33 mouse cellular contexts compared by ENCODE assay signal in genomic region chr3:96992526-96992925, GRCm38 (mm10).
"Had no signal": no experiment of that assay in that cellular context is flagged by ENCODE, and none has a peak within 500 bp of the region (broad histone marks: within the 10 kb centered on the region; RNA-seq: fewer than 3 reads in every experiment).

No protein-coding gene starts in this region.

- H3K4me1 ChIP-seq: hindbrain, embryonic 13.5 days; hindbrain, embryonic 15.5 days; intestine, embryonic 15.5 days; kidney, embryonic 15.5 days had no signal

- DNase-seq: heart, postnatal 10 days; heart, postnatal 14 days; heart, postnatal 36 days; heart, postnatal 4 days; kidney, adult 11 months; kidney, adult 18-20 months; kidney, adult 2 months; kidney, adult 8-10 months; kidney, adult 9 months; kidney, postnatal 10 days; kidney, postnatal 14 days; kidney, postnatal 36 days; kidney, postnatal 4 days; layer of hippocampus, adult 9-11 months; layer of hippocampus, postnatal 36 days had no signal

- H3K36me3 ChIP-seq: heart, embryonic 12.5 days; heart, embryonic 13.5 days; heart, embryonic 15.5 days; hindbrain, embryonic 10.5 days; hindbrain, embryonic 12.5 days; hindbrain, embryonic 13.5 days; hindbrain, embryonic 15.5 days; intestine, embryonic 15.5 days; kidney, embryonic 15.5 days had no signal

- H3K4me2 ChIP-seq: heart, embryonic 12.5 days; heart, embryonic 13.5 days; heart, embryonic 15.5 days; hindbrain, embryonic 12.5 days; hindbrain, embryonic 13.5 days; hindbrain, embryonic 14.5 days; hindbrain, embryonic 15.5 days; intestine, embryonic 15.5 days; kidney, embryonic 15.5 days had no signal

- H3K4me3 ChIP-seq: heart, embryonic 12.5 days; heart, embryonic 13.5 days; heart, embryonic 15.5 days; hindbrain, embryonic 10.5 days; hindbrain, embryonic 12.5 days; hindbrain, embryonic 13.5 days; hindbrain, embryonic 15.5 days; intestine, embryonic 15.5 days; kidney, embryonic 15.5 days; layer of hippocampus, adult 2 months; left cerebral cortex, adult 2 months had no signal

- H3K9ac ChIP-seq: heart, embryonic 12.5 days; heart, embryonic 13.5 days; heart, embryonic 15.5 days; hindbrain, embryonic 12.5 days; hindbrain, embryonic 13.5 days; hindbrain, embryonic 14.5 days; hindbrain, embryonic 15.5 days; intestine, embryonic 15.5 days; kidney, embryonic 15.5 days had no signal

- ATAC-seq: hindbrain, embryonic 16.5 days; hindbrain, postnatal 0 days; inflammation-experienced regulatory T-cells, adult 6 months; intestine, embryonic 15.5 days; intestine, embryonic 16.5 days; intestine, postnatal 0 days had no signal

- H3K9me3 ChIP-seq: heart, embryonic 12.5 days; heart, embryonic 13.5 days; heart, embryonic 15.5 days; hindbrain, embryonic 10.5 days; hindbrain, embryonic 12.5 days; hindbrain, embryonic 13.5 days; hindbrain, embryonic 15.5 days; intestine, embryonic 15.5 days; kidney, embryonic 15.5 days had no signal

- H3K27ac ChIP-seq: heart, embryonic 13.5 days; heart, embryonic 15.5 days; hindbrain, embryonic 10.5 days; hindbrain, embryonic 12.5 days; hindbrain, embryonic 13.5 days; hindbrain, embryonic 14.5 days; hindbrain, embryonic 15.5 days; hindbrain, postnatal 0 days; intestine, embryonic 15.5 days; kidney, embryonic 15.5 days; kidney, postnatal 0 days; layer of hippocampus, adult 2 months; left cerebral cortex, adult 2 months had no signal

- H3K27me3 ChIP-seq: heart, embryonic 12.5 days; heart, embryonic 15.5 days; hindbrain, embryonic 12.5 days; hindbrain, embryonic 13.5 days; hindbrain, embryonic 15.5 days; intestine, embryonic 15.5 days; kidney, embryonic 15.5 days had no signal
